Mouse (Mus musculus) hindbrain, embryonic 14.5 days (tissue): Measurements from ENCODE around the gene Wfdc18. TPM values are rescaled to one million over a fixed set of nuclear protein-coding genes. Genes with fewer than 3 reads are reported as not detected.

Source experiments
- ATAC-seq: fragments of 200-750 bp; cut with Nextera tagmentation; 2 replicates; pipeline ENCODE4 v1.8.0; 2017; ENCODE audit warnings: moderate number of reproducible peaks, mild to moderate bottlenecking, moderate TSS enrichment, moderate library complexity; ENCODE audit not compliant: low FRiP score
- DNase-seq: peaks from one replicate; pipeline ENCODE4 v3.0.0-alpha.2; 2015; ENCODE audit warnings: low spot score
- H3K27ac ChIP-seq: fragments of 300-500 bp; sonication (generic); 2 replicates; pipeline ENCODE4 v1.5.1; 2014; ENCODE audit warnings: mild to moderate bottlenecking, moderate library complexity
- H3K27me3 ChIP-seq: fragments of 300-500 bp; sonication (generic); 2 replicates; pipeline ENCODE4 v1.6.1; 2014; ENCODE audit warnings: mild to moderate bottlenecking, low read length, mixed read lengths; ENCODE audit not compliant: control insufficient read depth, insufficient read depth
- H3K36me3 ChIP-seq: fragments of 300-500 bp; sonication (generic); replicated peaks from 2 replicates; pipeline ENCODE4 v1.6.1; 2014; ENCODE audit not compliant: control insufficient read depth, insufficient read depth
- H3K4me1 ChIP-seq: fragments of 300-500 bp; sonication (generic); replicated peaks from 2 replicates; pipeline ENCODE4 v1.6.1; 2014; ENCODE audit warnings: antibody characterized with exemption, low read length, mixed read lengths; ENCODE audit not compliant: control insufficient read depth, insufficient read depth
- H3K4me2 ChIP-seq: fragments of 300-500 bp; sonication (generic); replicated peaks from 2 replicates; pipeline ENCODE4 v1.6.1; 2014; ENCODE audit warnings: mild to moderate bottlenecking, moderate library complexity
- H3K4me3 ChIP-seq: fragments of 300-500 bp; sonication (generic); replicated peaks from 2 replicates; pipeline ENCODE4 v1.5.1; 2014; ENCODE audit warnings: mild to moderate bottlenecking, low read length
- H3K9ac ChIP-seq: fragments of 300-500 bp; sonication (generic); 2 replicates; pipeline ENCODE4 v1.6.1; 2014
- H3K9me3 ChIP-seq: fragments of 300-500 bp; sonication (generic); 2 replicates; pipeline ENCODE4 v1.6.1; 2016; ENCODE audit warnings: low read length; ENCODE audit not compliant: control insufficient read depth
- WGBS: fragments of 180-500 bp; shearing (Covaris S2); extraction: QIAGEN DNeasy Blood & Tissue Kit; methylation state at CpG from one replicate; pipeline ENCODE4 v1.1.7; 2014; 5-methylcytosine and 5-hydroxymethylcytosine counted together
- polyA plus RNA-seq: library from polyadenylated mRNA; unstranded; fragments of >200 nt; fragmentation: Nextera tagmentation; extraction: Ambion mirVana; gene quantifications from 2 replicates; pipeline ENCODE4 v1.2.1, GENCODE M21; 2014

The Wfdc18 gene
- not detected in 2 replicates for polyA plus RNA-seq

- H3K4me2 ChIP-seq: no peak within 1 kb of the TSS
- no peaks in the 10 kb centered on the region for H3K9me3 ChIP-seq
- no peaks in the 10 kb centered on the region for H3K4me1 ChIP-seq
- no peak within 1 kb of the TSS for H3K9ac ChIP-seq
- ATAC-seq (no peak), DNase-seq (no peak)
- no peaks in the 10 kb centered on the region for H3K27me3 ChIP-seq
- no peak within 1 kb of the TSS for H3K4me3 ChIP-seq
- WGBS: 72% methylated on average over 4 of the region's 4 CpGs
- H3K36me3 ChIP-seq: no peaks in the 10 kb centered on the region
- no peak within 1 kb of the TSS for H3K27ac ChIP-seq
These were observed at the start of gene Wfdc18 for GRCm38 (mm10) chr11:83708715-83709114. Gene Wfdc18 (plus strand): TSS chr11:83709015.

- Histone ChIP-seq H3K27me3 (no peaks in the 10 kb centered on the region), H3K4me1 (no peaks in the 10 kb centered on the region), H3K9me3 (no peaks in the 10 kb centered on the region), H3K27ac (no peak within 1 kb of the TSS), H3K9ac (no peak within 1 kb of the TSS), H3K36me3 (no peaks in the 10 kb centered on the region), H3K4me3 (no peak within 1 kb of the TSS), H3K4me2 (no peak within 1 kb of the TSS)
- WGBS: 89% methylated on average over 6 of the region's 6 CpGs
- ATAC-seq (no peak), DNase-seq (no peak)
These were observed 46.6 kb upstream of the Wfdc18 start, which contains the start of gene Ccl4 for GRCm38 (mm10) chr11:83662204-83662603. Gene Ccl4 (plus strand): TSS chr11:83662584.

- Histone ChIP-seq H3K4me1 (no peaks in the 10 kb centered on the region), H3K27ac (no peak overlapping the region), H3K4me3 (no peak overlapping the region), H3K27me3 (no peaks in the 10 kb centered on the region), H3K9ac (no peak overlapping the region), H3K9me3 (no peaks in the 10 kb centered on the region), H3K4me2 (no peak overlapping the region), H3K36me3 (no peaks in the 10 kb centered on the region)
- WGBS: 90% methylated on average over 5 of the region's 5 CpGs
- no peak for ATAC-seq
- DNase-seq: no peak
These were observed 45.3 kb upstream of the Wfdc18 start for GRCm38 (mm10) chr11:83663532-83663931.

DNA sequence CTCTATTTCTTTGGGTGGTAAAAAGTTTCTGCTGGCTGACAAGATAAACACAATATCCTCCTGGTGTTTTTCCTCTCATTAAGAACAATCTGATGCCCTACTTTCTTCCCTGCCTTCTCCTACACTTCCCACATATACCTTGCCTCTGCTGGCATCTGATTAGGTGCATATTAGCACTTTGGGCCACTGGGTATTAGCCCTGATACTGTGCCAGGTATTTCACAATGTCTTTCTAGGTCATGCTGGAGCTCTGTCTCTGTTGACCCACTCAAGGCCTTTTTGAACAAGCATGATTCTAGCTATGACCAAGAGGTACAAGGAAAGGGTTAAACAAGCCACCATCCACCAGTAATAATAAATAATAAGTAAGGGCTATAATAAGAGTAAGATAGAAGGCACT, 37.1 kb upstream of the Wfdc18 start:
- DNase-seq: no peak
- no peaks in the 10 kb centered on the region for H3K4me1 ChIP-seq
- H3K9ac ChIP-seq: no peak overlapping the region
- ATAC-seq: no peak
- no peak overlapping the region for H3K4me2 ChIP-seq
- H3K4me3 ChIP-seq: no peak overlapping the region
- no peaks in the 10 kb centered on the region for H3K36me3 ChIP-seq
- no peak overlapping the region for H3K27ac ChIP-seq
- no peaks in the 10 kb centered on the region for H3K9me3 ChIP-seq
- H3K27me3 ChIP-seq: no peaks in the 10 kb centered on the region

GRCm38 (mm10) chr11:83675665-83676064, 33.1 kb upstream of the Wfdc18 start:
- 97% methylated on average over 1 of the region's 1 CpGs for WGBS
- Histone ChIP-seq H3K9ac (no peak overlapping the region), H3K4me1 (no peaks in the 10 kb centered on the region), H3K27me3 (no peaks in the 10 kb centered on the region), H3K4me2 (no peak overlapping the region), H3K27ac (no peak overlapping the region), H3K36me3 (no peaks in the 10 kb centered on the region), H3K9me3 (no peaks in the 10 kb centered on the region), H3K4me3 (no peak overlapping the region)
- DNase-seq (no peak), ATAC-seq (no peak)

- ATAC-seq (no peak), DNase-seq (no peak)
- Histone ChIP-seq H3K9ac (no peak overlapping the region), H3K27me3 (no peaks in the 10 kb centered on the region), H3K27ac (no peak overlapping the region), H3K36me3 (no peaks in the 10 kb centered on the region), H3K4me3 (no peak overlapping the region), H3K4me2 (no peak overlapping the region), H3K4me1 (no peaks in the 10 kb centered on the region), H3K9me3 (no peaks in the 10 kb centered on the region)
- WGBS: 80% methylated on average over 1 of the region's 1 CpGs
These were observed 18.9 kb upstream of the Wfdc18 start for GRCm38 (mm10) chr11:83689918-83690317.

GRCm38 (mm10) chr11:83692008-83692407, 16.8 kb upstream of the Wfdc18 start:
- H3K4me1 ChIP-seq: no peaks in the 10 kb centered on the region
- no peak overlapping the region for H3K9ac ChIP-seq
- no peak overlapping the region for H3K4me2 ChIP-seq
- H3K36me3 ChIP-seq: no peaks in the 10 kb centered on the region
- DNase-seq (no peak), ATAC-seq (no peak)
- H3K4me3 ChIP-seq: no peak overlapping the region
- no peaks in the 10 kb centered on the region for H3K27me3 ChIP-seq
- H3K27ac ChIP-seq: no peak overlapping the region
- no peaks in the 10 kb centered on the region for H3K9me3 ChIP-seq
- WGBS: 70% methylated on average over 1 of the region's 1 CpGs

DNA sequence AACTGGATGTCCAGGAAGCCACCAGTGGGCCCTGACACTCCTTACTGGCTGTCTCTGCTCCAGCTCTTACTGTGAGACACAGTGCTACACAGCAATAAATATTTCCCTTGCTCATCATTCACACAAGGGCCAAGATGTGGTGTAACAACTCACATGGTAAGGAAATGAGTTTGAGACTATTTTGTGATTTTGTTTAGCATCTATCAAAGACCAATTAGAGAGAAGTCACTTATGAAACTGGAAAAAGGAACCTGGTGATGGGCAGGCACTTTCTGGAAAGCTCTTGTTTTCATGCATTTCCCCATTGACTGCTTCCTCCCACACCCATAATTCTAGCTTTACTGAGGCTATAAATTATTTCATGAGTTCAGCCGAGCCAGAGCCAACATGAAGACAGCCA, 5.1 kb upstream of the Wfdc18 start, which contains the start of gene Wfdc17:
Wfdc17 (plus strand) TSS at position 287 of the 400 bp plus-strand sequence.
- Histone ChIP-seq H3K36me3 (no peaks in the 10 kb centered on the region), H3K9me3 (no peaks in the 10 kb centered on the region), H3K27ac (no peak within 1 kb of the TSS), H3K4me1 (no peaks in the 10 kb centered on the region), H3K4me3 (no peak within 1 kb of the TSS), H3K9ac (no peak within 1 kb of the TSS), H3K4me2 (no peak within 1 kb of the TSS), H3K27me3 (no peaks in the 10 kb centered on the region)
- WGBS: 86% methylated on average over 1 of the region's 1 CpGs
- ATAC-seq: no peak
- no peak for DNase-seq

GRCm38 (mm10) chr11:83709683-83710082, 868 bp downstream of the Wfdc18 start:
- Histone ChIP-seq H3K27me3 (no peaks in the 10 kb centered on the region), H3K9me3 (no peaks in the 10 kb centered on the region), H3K4me1 (no peaks in the 10 kb centered on the region), H3K27ac (no peak overlapping the region), H3K36me3 (no peaks in the 10 kb centered on the region), H3K4me2 (no peak overlapping the region), H3K4me3 (no peak overlapping the region), H3K9ac (no peak overlapping the region)
- WGBS: 96% methylated on average over 5 of the region's 5 CpGs
- ATAC-seq (no peak), DNase-seq (no peak)

DNA sequence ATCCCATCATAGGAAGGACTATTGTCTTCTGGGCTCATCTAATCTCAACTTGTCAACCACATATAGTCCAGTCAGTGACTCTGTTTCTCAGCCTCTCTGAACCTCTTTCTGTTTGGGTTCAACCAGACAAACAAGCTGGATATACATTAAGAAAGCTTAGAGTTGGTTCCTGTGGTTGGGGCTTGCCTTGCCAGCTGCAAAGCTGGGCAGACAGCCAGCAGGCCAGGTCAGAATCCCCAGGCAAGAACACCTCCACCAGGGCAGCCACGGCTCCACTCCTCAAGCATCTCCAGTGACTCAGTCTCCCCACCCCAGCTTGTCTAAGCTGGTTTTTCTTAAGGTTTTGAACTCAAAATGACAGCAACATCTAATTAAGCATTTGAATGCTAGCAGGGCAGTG, 3.9 kb downstream of the Wfdc18 start:
- Histone ChIP-seq H3K4me3 (no peak overlapping the region), H3K27me3 (no peaks in the 10 kb centered on the region), H3K4me2 (no peak overlapping the region), H3K27ac (no peak overlapping the region), H3K9ac (no peak overlapping the region), H3K4me1 (no peaks in the 10 kb centered on the region), H3K9me3 (no peaks in the 10 kb centered on the region), H3K36me3 (no peaks in the 10 kb centered on the region)
- ATAC-seq (no peak), DNase-seq (no peak)
- 94% methylated on average over 1 of the region's 1 CpGs for WGBS
